Mouse (Mus musculus) C2C12 (cell line): ENCODE measurements around the gene Snrnp25.

Source experiments
- CTCF ChIP-seq: IDR thresholded peaks from one replicate; pipeline ENCODE4 v1.5.1; 2011; ENCODE audit not compliant: control insufficient read depth, insufficient read depth, insufficient read length
- FOSL1 ChIP-seq: IDR thresholded peaks from one replicate; pipeline ENCODE4 v1.8.0; 2011; ENCODE audit warnings: mild to moderate bottlenecking, low read length; ENCODE audit not compliant: poor library complexity, insufficient read depth, severe bottlenecking
- MAX ChIP-seq: IDR thresholded peaks from one replicate; pipeline ENCODE4 v1.6.1; 2011; ENCODE audit warnings: mild to moderate bottlenecking, control low read depth
- MYOD1 ChIP-seq: IDR thresholded peaks from one replicate; pipeline ENCODE4 v1.6.1; 2011; ENCODE audit warnings: low read depth; ENCODE audit not compliant: control insufficient read depth, insufficient read length
- MYOG ChIP-seq: IDR thresholded peaks from one replicate; pipeline ENCODE4 v1.6.1; 2011; ENCODE audit not compliant: control insufficient read depth, insufficient read length; ENCODE audit errors: extremely low read depth
- USF1 ChIP-seq: IDR thresholded peaks from one replicate; pipeline ENCODE4 v1.6.1; 2011; ENCODE audit warnings: low read depth, mild to moderate bottlenecking, control low read depth, moderate library complexity

DNA sequence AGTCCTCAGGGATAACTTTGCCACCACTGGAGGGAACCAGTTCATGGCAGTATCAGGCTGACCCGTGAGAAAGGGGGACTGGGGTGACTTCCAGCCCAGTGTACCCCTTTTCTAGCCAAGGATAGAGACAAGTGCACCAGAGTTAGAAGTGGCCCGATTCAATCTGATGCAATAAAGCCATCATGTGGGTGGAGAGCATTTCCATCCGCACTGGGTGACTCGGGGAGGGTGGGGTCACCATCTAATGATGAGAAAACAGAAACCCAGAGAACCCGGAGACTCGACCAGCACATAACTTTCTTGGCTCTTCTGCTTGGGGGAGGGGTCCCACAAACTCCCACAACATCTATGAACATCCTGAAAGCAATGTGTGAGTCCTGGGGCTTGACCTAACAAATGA, 8.5 kb upstream of the Snrnp25 start:
- no peak for TF ChIP-seq CTCF
- no peak for TF ChIP-seq FOSL1
- no peak for TF ChIP-seq MYOG
- TF ChIP-seq MAX, result no peak
- no peak for TF ChIP-seq USF1
- no peak for TF ChIP-seq MYOD1
